In the genomic region with DNA sequence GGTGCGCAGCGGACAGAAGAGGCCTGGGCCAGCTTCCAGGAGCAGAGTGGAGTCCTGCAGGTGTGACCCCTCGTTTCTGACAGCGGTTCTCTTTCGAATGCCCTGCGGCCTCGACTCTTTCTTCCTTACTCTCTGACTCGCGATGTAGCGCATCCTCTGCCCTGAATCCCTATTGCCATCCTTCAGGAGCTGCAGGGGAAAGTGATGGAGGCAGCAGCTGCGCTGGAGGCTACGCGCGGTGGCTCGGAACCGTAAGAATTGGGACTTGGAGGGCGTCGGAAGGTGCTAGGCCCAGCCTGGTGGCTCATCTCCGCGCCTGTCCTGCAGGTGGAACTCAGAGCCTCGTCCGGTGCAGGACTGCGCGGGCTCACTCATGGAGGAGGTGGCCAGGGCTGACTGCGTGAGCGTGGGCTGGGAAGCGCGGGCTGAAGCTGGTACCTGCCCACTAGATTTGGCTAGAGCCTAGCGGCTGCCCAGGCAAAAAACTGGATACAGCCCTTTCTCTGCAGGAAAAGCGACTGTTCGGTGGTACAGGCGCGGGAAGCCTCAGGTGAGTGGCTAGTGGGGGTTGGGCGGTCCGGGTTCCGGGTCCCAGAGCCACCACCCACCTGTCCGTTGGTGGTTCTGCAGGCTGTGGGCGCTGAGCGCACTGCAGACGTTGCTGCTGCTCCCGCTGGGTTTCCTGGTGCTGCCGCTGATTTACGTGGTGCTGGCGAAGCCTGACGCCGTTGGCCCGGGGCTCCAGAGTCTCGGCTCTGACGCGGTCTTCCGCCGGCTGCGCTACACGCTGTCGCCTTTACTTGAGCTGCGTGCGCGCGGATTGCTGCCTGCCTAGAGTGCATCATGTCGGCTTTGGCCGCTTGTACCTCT, we compare ENCODE assay signal across 8 mouse cellular contexts. TPM values are rescaled to one million over a fixed set of nuclear protein-coding genes. Genes with fewer than 3 reads are reported as not detected.
DNase-seq lines count a peak whose midpoint lies in the region; ATAC-seq and TF ChIP-seq lines count a peak whose summit lies in the region.

No protein-coding gene starts in this region.

- 8% methylated on average over 61 of the region's 61 CpGs for WGBS in heart, postnatal 0 days
- 8% methylated on average over 61 of the region's 61 CpGs for WGBS in lung, adult 2 months

- peaks cover 2% of the 10 kb centered on the region; the same call in 1 of the 2 replicates for H3K4me1 ChIP-seq in cortical plate, adult 2 months (ENCODE audit: control insufficient read depth, insufficient read depth, low read length)
- peaks cover 13% of the 10 kb centered on the region for H3K4me1 ChIP-seq in heart, postnatal 0 days (ENCODE audit: control insufficient read depth, insufficient read depth)
- H3K4me1 ChIP-seq in lung, adult 2 months (ENCODE audit: control insufficient read depth, insufficient read depth, low read length) = peaks cover 12% of the 10 kb centered on the region; the same call in 1 of the 2 replicates

- TF ChIP-seq CTCF in cortical plate, adult 2 months (IDR thresholded peaks at IDR 0.05; ENCODE audit: extremely low read depth, insufficient read depth, low read length) = no peak
- TF ChIP-seq CTCF in heart, postnatal 0 days (IDR thresholded peaks at IDR 0.05; ENCODE audit: low read depth) = no peak
- no peak for TF ChIP-seq CTCF in lung, adult 2 months (IDR thresholded peaks at IDR 0.05; ENCODE audit: insufficient read depth, low read length)

- H3K27me3 ChIP-seq in heart, postnatal 0 days (ENCODE audit: control insufficient read depth, insufficient read depth, low read length) = peaks cover 17% of the 10 kb centered on the region

- peak overlapping the region; percentile 91 for H3K4me2 ChIP-seq in heart, postnatal 0 days (ENCODE audit: low read depth, low read length)

- no peak overlapping the region for H3K9ac ChIP-seq in heart, postnatal 0 days (replicated peaks; ENCODE audit: low read depth, low read length)

- DNase-seq in ovary, postnatal 36 days (ENCODE audit: low spot score) = peak; percentile 31
- no peak for DNase-seq in ovary, postnatal 10 days (ENCODE audit: low spot score)
- DNase-seq in heart, postnatal 0 days (ENCODE audit: low spot score) = no peak
- DNase-seq in layer of hippocampus, adult 8-10 months (ENCODE audit: low spot score in 2 of 2) = peak; percentile 66 to 67
- peak; percentile 27 for DNase-seq in lung, adult 2 months
- DNase-seq in retina, embryonic 14.5 days (ENCODE audit: low spot score) = peak; percentile 51

- H3K36me3 ChIP-seq in heart, postnatal 0 days (replicated peaks; ENCODE audit: control insufficient read depth, insufficient read depth, low read length) = peaks cover 29% of the 10 kb centered on the region

- H3K4me3 ChIP-seq in cortical plate, adult 2 months (ENCODE audit: insufficient read depth, low read length) = peak overlapping the region; percentile 56
- peak overlapping the region; percentile 57 for H3K4me3 ChIP-seq in heart, postnatal 0 days (ENCODE audit: low read depth, low read length)
- H3K4me3 ChIP-seq in lung, adult 2 months (replicated peaks; ENCODE audit: extremely low read depth, low read depth, low read length) = no peak overlapping the region

- peak; percentile 38; the same call in 1 of the 2 replicates for TF ChIP-seq POLR2A in cortical plate, adult 2 months (IDR thresholded peaks at IDR 0.05; ENCODE audit: extremely low read depth, insufficient read depth, low read length)
- TF ChIP-seq POLR2A in lung, adult 2 months (IDR thresholded peaks at IDR 0.05; ENCODE audit: borderline replicate concordance, extremely low read depth, low read depth, low read length) = no peak

- ATAC-seq in heart, postnatal 0 days (ENCODE audit: insufficient read depth, low read depth) = no peak
- no peak for ATAC-seq in monocyte, adult 5-6 weeks (replicated peaks; ENCODE audit: insufficient number of reproducible peaks, low FRiP score, low TSS enrichment, poor library complexity, severe bottlenecking)

- H3K27ac ChIP-seq in cortical plate, adult 2 months (ENCODE audit: insufficient read depth, low read length) = peak overlapping the region; percentile 83
- no peak overlapping the region for H3K27ac ChIP-seq in heart, postnatal 0 days (ENCODE audit: low read depth)

- no peaks in the 10 kb centered on the region for H3K9me3 ChIP-seq in heart, postnatal 0 days (replicated peaks; ENCODE audit: control insufficient read depth, low read length)

- no peak for TF ChIP-seq EP300 in heart, postnatal 0 days (IDR thresholded peaks at IDR 0.05; ENCODE audit: low read depth)

RNA-seq across cellular contexts. Expression of gene Tmem191c, which starts 1.7 kb away (rescaled TPM):
- polyA plus RNA-seq in cortical plate, adult 2 months (2012; rRNA removed) = 315 and 327 TPM in 2 replicates
- 10.8 and 12.7 TPM in 2 replicates for total RNA-seq in heart, postnatal 0 days (2014; rRNA removed; ENCODE audit: low replicate concordance)
- 8.0 and 9.1 TPM in 2 replicates for polyA plus RNA-seq in heart, postnatal 0 days (2015; fragmentation: Nextera tagmentation; extraction: Ambion mirVana)
- total RNA-seq in layer of hippocampus, adult 8-10 months (2022) = 100 to 1,000 TPM in 2 of 4 experiments, 10 to 100 TPM in 2; 85.5 to 112 (median 94.2) TPM
- polyA plus RNA-seq in lung, adult 2 months (2012; rRNA removed) = 7.0 and 8.6 TPM in 2 replicates
- total RNA-seq in monocyte, adult 5-6 weeks (2017) = 5.1 to 12.9 TPM (median 8.6 TPM) in 3 replicates

RNA-seq across cellular contexts. Expression of gene Hic2, which starts 44.2 kb away (rescaled TPM):
- polyA plus RNA-seq in cortical plate, adult 2 months (2012; rRNA removed) = 5.7 and 6.0 TPM in 2 replicates
- total RNA-seq in heart, postnatal 0 days (2014; rRNA removed; ENCODE audit: low replicate concordance) = 8.0 and 14.7 TPM in 2 replicates
- polyA plus RNA-seq in heart, postnatal 0 days (2015; fragmentation: Nextera tagmentation; extraction: Ambion mirVana) = 2.9 and 3.0 TPM in 2 replicates
- total RNA-seq in layer of hippocampus, adult 8-10 months (2022) = 1 to 10 TPM; 4.1 to 7.2 (median 6.5) TPM
- 2.0 and 2.2 TPM in 2 replicates for polyA plus RNA-seq in lung, adult 2 months (2012; rRNA removed)
- total RNA-seq in monocyte, adult 5-6 weeks (2017) = 2.3 to 8.0 TPM (median 7.2 TPM) in 3 replicates

RNA-seq across cellular contexts. Expression of gene Serpind1, which starts 53.6 kb away (rescaled TPM):
- 3.8 TPM in 2 replicates for polyA plus RNA-seq in cortical plate, adult 2 months (2012; rRNA removed)
- 2.7 TPM in 1 of 2 replicates, not detected in the other for total RNA-seq in heart, postnatal 0 days (2014; rRNA removed; ENCODE audit: low replicate concordance)
- 0.34 and 0.49 TPM in 2 replicates for polyA plus RNA-seq in heart, postnatal 0 days (2015; fragmentation: Nextera tagmentation; extraction: Ambion mirVana)
- total RNA-seq in layer of hippocampus, adult 8-10 months (2022) = 1 to 10 TPM; 1.6 to 2.6 (median 2.2) TPM
- polyA plus RNA-seq in lung, adult 2 months (2012; rRNA removed) = 0.93 and 1.7 TPM in 2 replicates
- 0.19 TPM in 1 of 3 replicates, not detected in the others for total RNA-seq in monocyte, adult 5-6 weeks (2017)

Comparison
In these comparisons a context has a peak if more than half of its experiments do, and no peak if none do; other contexts are left out.
1. DNase-seq: peak in ovary, postnatal 36 days (single experiment), layer of hippocampus, adult 8-10 months (2 of 2), lung, adult 2 months (single experiment) and retina, embryonic 14.5 days (single experiment); none in ovary, postnatal 10 days (single experiment) and heart, postnatal 0 days (single experiment).